Mouse (Mus musculus): Measurements from ENCODE around the gene Npas1.

DNA sequence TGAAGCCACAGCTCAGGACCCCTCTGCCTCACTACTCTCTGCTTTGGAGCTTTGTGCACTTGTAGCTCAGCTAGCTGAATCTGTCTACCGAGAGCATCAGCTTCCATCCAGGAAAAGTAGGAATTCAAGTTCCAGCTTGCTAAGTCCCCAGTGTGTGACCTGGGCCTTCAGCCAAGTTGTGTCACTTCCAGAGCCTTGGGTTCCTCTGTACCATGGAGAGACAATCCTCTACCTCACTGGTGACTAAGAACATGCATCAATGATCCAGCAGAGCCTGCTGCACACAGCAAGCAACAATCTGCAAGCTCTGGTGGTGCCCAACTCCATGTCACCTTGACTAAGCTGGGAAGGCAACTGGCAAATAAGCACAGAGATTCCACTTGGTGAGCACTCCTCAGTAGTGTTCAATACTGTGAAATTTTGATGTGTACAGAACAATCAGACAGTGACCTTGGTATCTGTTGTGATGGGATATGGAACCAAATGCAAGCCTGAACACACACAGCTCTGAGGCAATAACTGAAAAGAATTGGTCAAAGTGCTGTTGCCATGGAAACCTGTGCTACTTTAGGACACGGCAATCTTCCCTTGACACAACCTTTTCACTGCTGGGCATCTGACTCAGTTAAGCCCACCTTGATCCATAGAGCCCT is 27.2 kb upstream of the Npas1 start:
- TF ChIP-seq CTCF (IDR thresholded peaks at IDR 0.05; ENCODE audit: borderline replicate concordance, extremely low read depth, insufficient read depth, insufficient read length) (no peak), POLR2A (IDR thresholded peaks at IDR 0.05; ENCODE audit: borderline replicate concordance, extremely low read depth, insufficient read depth, insufficient read length, poor library complexity, severe bottlenecking) (no peak)

Data from brain, embryonic 14.5 days (tissue).